Mouse (Mus musculus) liver, postnatal 0 days (tissue): ENCODE measurements around the gene Lipm. TPM values are rescaled to one million over a fixed set of nuclear protein-coding genes. Genes with fewer than 3 reads are reported as not detected.

Experiments
- ATAC-seq: fragments of 200-750 bp; cut with Nextera tagmentation; 2 replicates; pipeline ENCODE4 v1.8.0; 2017; ENCODE audit warnings: mild to moderate bottlenecking, moderate library complexity
- DNase-seq: peaks from one replicate; pipeline ENCODE4 v3.0.0-alpha.2; 2016
- H3K27ac ChIP-seq: fragments of 300-500 bp; sonication (generic); 2 replicates; pipeline ENCODE4 v1.5.1; 2014; ENCODE audit warnings: antibody characterized with exemption, moderate library complexity, mild to moderate bottlenecking, low read depth
- H3K27me3 ChIP-seq: fragments of 300-500 bp; sonication (generic); 2 replicates; pipeline ENCODE4 v1.6.1; 2014; ENCODE audit warnings: low read length, control low read depth, mixed read lengths; ENCODE audit not compliant: insufficient read depth
- H3K36me3 ChIP-seq: fragments of 300-500 bp; sonication (generic); replicated peaks from 2 replicates; pipeline ENCODE4 v1.6.1; 2014; ENCODE audit warnings: mild to moderate bottlenecking, control low read depth, low read length, moderate library complexity, mixed read lengths; ENCODE audit not compliant: insufficient read depth
- H3K4me1 ChIP-seq: fragments of 300-500 bp; sonication (generic); 2 replicates; pipeline ENCODE4 v1.6.1; 2014; ENCODE audit warnings: antibody characterized with exemption, mild to moderate bottlenecking, control low read depth; ENCODE audit not compliant: insufficient read depth
- H3K4me2 ChIP-seq: fragments of 300-500 bp; sonication (generic); 2 replicates; pipeline ENCODE4 v1.6.1; 2014; ENCODE audit warnings: low read depth, mild to moderate bottlenecking, low read length, moderate library complexity, mixed read lengths
- H3K4me3 ChIP-seq: fragments of 300-500 bp; sonication (generic); 2 replicates; pipeline ENCODE4 v1.5.1; 2014; ENCODE audit warnings: low read depth, low read length
- H3K9ac ChIP-seq: fragments of 300-500 bp; sonication (generic); replicated peaks from 2 replicates; pipeline ENCODE4 v1.6.1; 2014; ENCODE audit warnings: mild to moderate bottlenecking, moderate library complexity
- H3K9me3 ChIP-seq: fragments of 300-500 bp; sonication (generic); 2 replicates; pipeline ENCODE4 v1.6.1; 2016; ENCODE audit warnings: mild to moderate bottlenecking, control low read depth, low read length, mixed read lengths
- CTCF ChIP-seq: sonication (generic); IDR thresholded peaks from 2 replicates; pipeline ENCODE4 v1.5.1; 2016; ENCODE audit warnings: antibody characterized with exemption, low read depth
- EP300 ChIP-seq: IDR thresholded peaks from 2 replicates; pipeline ENCODE4 v1.6.1; 2016; ENCODE audit warnings: antibody characterized with exemption, low read depth, mild to moderate bottlenecking
- WGBS: fragments of 180-500 bp; shearing (Covaris S2); extraction: QIAGEN DNeasy Blood & Tissue Kit; methylation state at CpG from one replicate; pipeline ENCODE4 v1.1.7; 2014; ENCODE audit not compliant: insufficient replicate concordance; 5-methylcytosine and 5-hydroxymethylcytosine counted together
- polyA plus RNA-seq: library from polyadenylated mRNA; unstranded; fragments of >200 nt; fragmentation: Nextera tagmentation; extraction: Ambion mirVana; gene quantifications from 2 replicates; pipeline ENCODE4 v1.2.1, GENCODE M21; 2015

Lipm gene
- polyA plus RNA-seq, 1 experiment from 2014 or later: not detected

GRCm38 (mm10) chr19:34153263-34154144 is 52.8 kb downstream of the Lipm start:
- Histone ChIP-seq H3K9me3 (no peaks in the 10 kb centered on the region), H3K4me3 (no peak overlapping the region), H3K27me3 (no peaks in the 10 kb centered on the region), H3K27ac (no peak overlapping the region), H3K4me1 (no peaks in the 10 kb centered on the region), H3K36me3 (no peaks in the 10 kb centered on the region), H3K4me2 (no peak overlapping the region), H3K9ac (no peak overlapping the region)
- ATAC-seq: no peak
- no peak for DNase-seq
- WGBS: 70% methylated on average over 6 of the region's 6 CpGs
- TF ChIP-seq CTCF (no peak), EP300 (no peak)

- Histone ChIP-seq H3K27ac (no peak overlapping the region), H3K9ac (no peak overlapping the region), H3K27me3 (no peaks in the 10 kb centered on the region), H3K4me2 (no peak overlapping the region), H3K36me3 (no peaks in the 10 kb centered on the region), H3K4me1 (peaks cover 7% of the 10 kb centered on the region; the same call in 1 of the 2 replicates), H3K4me3 (no peak overlapping the region), H3K9me3 (no peaks in the 10 kb centered on the region)
- WGBS: 65% methylated on average over 5 of the region's 5 CpGs
- no peak for ATAC-seq
- DNase-seq: no peak
- TF ChIP-seq CTCF (no peak), EP300 (no peak)
Observed at GRCm38 (mm10) chr19:34162693-34163092, 62.0 kb downstream of the Lipm start.

GRCm38 (mm10) chr19:34165891-34166290 is 65.2 kb downstream of the Lipm start, which contains the start of gene Ankrd22:
TSS of gene Ankrd22 (minus strand) at chr19:34166053.
- Histone ChIP-seq H3K4me3 (peak within 1 kb of the TSS; percentile 23; the same call in 1 of the 2 replicates), H3K9ac (no peak within 1 kb of the TSS), H3K4me1 (peaks cover 7% of the 10 kb centered on the region), H3K4me2 (no peak within 1 kb of the TSS), H3K27ac (no peak within 1 kb of the TSS), H3K9me3 (no peaks in the 10 kb centered on the region), H3K36me3 (no peaks in the 10 kb centered on the region), H3K27me3 (no peaks in the 10 kb centered on the region)
- WGBS: 40% methylated on average over 5 of the region's 5 CpGs
- ATAC-seq (0 out of 2 replicates have a peak, but pooled peaks have one; percentile 35), DNase-seq (peak; percentile 17)
- TF ChIP-seq CTCF (no peak), EP300 (no peak)

GRCm38 (mm10) chr19:34166386-34166785 is 65.7 kb downstream of the Lipm start:
- no peaks in the 10 kb centered on the region for H3K27me3 ChIP-seq
- DNase-seq (no peak), ATAC-seq (no peak)
- H3K36me3 ChIP-seq: no peaks in the 10 kb centered on the region
- H3K9ac ChIP-seq: no peak overlapping the region
- H3K4me3 ChIP-seq: no peak overlapping the region
- WGBS: 81% methylated on average over 4 of the region's 4 CpGs
- TF ChIP-seq EP300 (no peak), CTCF (no peak)
- H3K4me1 ChIP-seq: peaks cover 7% of the 10 kb centered on the region
- H3K4me2 ChIP-seq: no peak overlapping the region
- no peak overlapping the region for H3K27ac ChIP-seq
- H3K9me3 ChIP-seq: no peaks in the 10 kb centered on the region

GRCm38 (mm10) chr19:34167896-34168661 is 67.3 kb downstream of the Lipm start:
- Histone ChIP-seq H3K4me1 (peaks cover 3% of the 10 kb centered on the region), H3K27me3 (no peaks in the 10 kb centered on the region), H3K27ac (peak overlapping the region; percentile 66; the same call in 1 of the 2 replicates), H3K9ac (no peak overlapping the region), H3K36me3 (no peaks in the 10 kb centered on the region), H3K4me2 (peak overlapping the region; percentile 15), H3K4me3 (no peak overlapping the region), H3K9me3 (no peaks in the 10 kb centered on the region)
- TF ChIP-seq EP300 (no peak), CTCF (no peak)
- ATAC-seq: no peak
- DNase-seq: peak; percentile 14
- WGBS: 30% methylated on average over 7 of the region's 7 CpGs

- no peak for DNase-seq
- Histone ChIP-seq H3K27ac (no peak overlapping the region; the same call in 1 of the 2 replicates), H3K4me3 (no peak overlapping the region), H3K36me3 (no peaks in the 10 kb centered on the region), H3K9me3 (no peaks in the 10 kb centered on the region), H3K4me2 (no peak overlapping the region), H3K4me1 (peaks cover 3% of the 10 kb centered on the region; the same call in 1 of the 2 replicates), H3K27me3 (no peaks in the 10 kb centered on the region), H3K9ac (no peak overlapping the region)
- TF ChIP-seq CTCF (no peak), EP300 (no peak)
- ATAC-seq: no peak
Observed at GRCm38 (mm10) chr19:34169121-34169520, 68.4 kb downstream of the Lipm start.
